Mouse (Mus musculus): Measurements from ENCODE around the gene Bcan. TPM values are rescaled to one million over a fixed set of nuclear protein-coding genes. Genes with fewer than 3 reads are reported as not detected.

Gene Bcan
- polyA plus RNA-seq, 2 experiments, result not detected

- H3K4me3 ChIP-seq (ENCODE audit: insufficient read depth in 1 of 2, low read depth in 2 of 2, low read length in 2 of 2), result peak overlapping the region in 1 of 2 experiments; percentile 33; a peak in 1 of 4 replicates
- ATAC-seq (ENCODE audit: insufficient read depth), result peak; percentile 61
- DNase-seq (ENCODE audit: low read depth in 3 of 3, low spot score in 3 of 3), result peak; percentile 76 to 82 (median 76)
- peaks cover 3% of the 10 kb centered on the region; the same call in 1 of the 2 replicates for H3K27me3 ChIP-seq (ENCODE audit: control insufficient read depth, insufficient read depth, low read length)
- TF ChIP-seq EP300 (IDR thresholded peaks at IDR 0.05; ENCODE audit: low read depth) (0 out of 2 replicates have a peak, but pooled peaks have one; percentile 5), CTCF (IDR thresholded peaks at IDR 0.05; ENCODE audit: low read depth) (peak; percentile 97)
- no peaks in the 10 kb centered on the region for H3K36me3 ChIP-seq (replicated peaks; ENCODE audit: control insufficient read depth, insufficient read depth, low read depth)
- H3K9me3 ChIP-seq (ENCODE audit: control insufficient read depth, low read length), result no peaks in the 10 kb centered on the region
- peak overlapping the region; percentile 62 for H3K4me2 ChIP-seq (ENCODE audit: low read depth)
- H3K4me1 ChIP-seq (replicated peaks; ENCODE audit: control insufficient read depth in 2 of 2, insufficient read depth in 2 of 2, low read length in 1 of 2), result peaks cover 0 to 24% of the 10 kb centered on the region in 2 experiments; a peak in 2 of 4 replicates
- H3K9ac ChIP-seq (replicated peaks), result no peak overlapping the region
- no peak overlapping the region for H3K27ac ChIP-seq
- under 1% methylated on average over 17 of the region's 17 CpGs for WGBS (ENCODE audit: insufficient replicate concordance)
These were observed 13.2 kb downstream of the Bcan start for GRCm38 (mm10) chr3:87986868-87987267.

- 48% methylated on average over 12 of the region's 12 CpGs for WGBS (ENCODE audit: insufficient replicate concordance)
- no peak for ATAC-seq (ENCODE audit: insufficient read depth)
- Histone ChIP-seq H3K27me3 (ENCODE audit: control insufficient read depth, insufficient read depth, low read length) (peaks cover 3% of the 10 kb centered on the region; the same call in 1 of the 2 replicates), H3K4me3 (ENCODE audit: insufficient read depth in 1 of 2, low read depth in 2 of 2, low read length in 2 of 2) (no peak overlapping the region), H3K9me3 (ENCODE audit: control insufficient read depth, low read length) (no peaks in the 10 kb centered on the region), H3K4me1 (replicated peaks; ENCODE audit: control insufficient read depth in 2 of 2, insufficient read depth in 2 of 2, low read length in 1 of 2) (peaks cover 0 to 26% of the 10 kb centered on the region in 2 experiments; a peak in 2 of 4 replicates), H3K36me3 (replicated peaks; ENCODE audit: control insufficient read depth, insufficient read depth, low read depth) (no peaks in the 10 kb centered on the region), H3K27ac (no peak overlapping the region), H3K9ac (replicated peaks) (no peak overlapping the region), H3K4me2 (ENCODE audit: low read depth) (no peak overlapping the region)
- TF ChIP-seq CTCF (IDR thresholded peaks at IDR 0.05; ENCODE audit: low read depth) (no peak), EP300 (IDR thresholded peaks at IDR 0.05; ENCODE audit: low read depth) (no peak)
- no peak for DNase-seq (ENCODE audit: low read depth in 3 of 3, low spot score in 3 of 3)
These were observed 14.3 kb downstream of the Bcan start for GRCm38 (mm10) chr3:87985505-87986320.

- Histone ChIP-seq H3K4me2 (ENCODE audit: low read depth) (no peak overlapping the region), H3K4me1 (replicated peaks; ENCODE audit: control insufficient read depth in 2 of 2, insufficient read depth in 2 of 2, low read length in 1 of 2) (peaks cover 0 to 26% of the 10 kb centered on the region in 2 experiments; a peak in 2 of 4 replicates), H3K9me3 (ENCODE audit: control insufficient read depth, low read length) (no peaks in the 10 kb centered on the region), H3K9ac (replicated peaks) (no peak overlapping the region), H3K36me3 (replicated peaks; ENCODE audit: control insufficient read depth, insufficient read depth, low read depth) (no peaks in the 10 kb centered on the region), H3K27me3 (ENCODE audit: control insufficient read depth, insufficient read depth, low read length) (no peaks in the 10 kb centered on the region), H3K27ac (no peak overlapping the region), H3K4me3 (ENCODE audit: insufficient read depth in 1 of 2, low read depth in 2 of 2, low read length in 2 of 2) (no peak overlapping the region)
- 40% methylated on average over 3 of the region's 3 CpGs for WGBS (ENCODE audit: insufficient replicate concordance)
- no peak for DNase-seq (ENCODE audit: low read depth in 3 of 3, low spot score in 3 of 3)
- no peak for TF ChIP-seq EP300 (IDR thresholded peaks at IDR 0.05; ENCODE audit: low read depth)
- no peak for TF ChIP-seq CTCF (IDR thresholded peaks at IDR 0.05; ENCODE audit: low read depth)
- no peak for ATAC-seq (ENCODE audit: insufficient read depth)
These were observed 15.9 kb downstream of the Bcan start for GRCm38 (mm10) chr3:87984094-87984493.

GRCm38 (mm10) chr3:87983627-87984026 lies 16.4 kb downstream of the Bcan start:
- no peaks in the 10 kb centered on the region for H3K27me3 ChIP-seq (ENCODE audit: control insufficient read depth, insufficient read depth, low read length)
- no peak for DNase-seq (ENCODE audit: low read depth in 3 of 3, low spot score in 3 of 3)
- peaks cover 0 to 26% of the 10 kb centered on the region in 2 experiments; a peak in 2 of 4 replicates for H3K4me1 ChIP-seq (replicated peaks; ENCODE audit: control insufficient read depth in 2 of 2, insufficient read depth in 2 of 2, low read length in 1 of 2)
- TF ChIP-seq CTCF (IDR thresholded peaks at IDR 0.05; ENCODE audit: low read depth) (no peak), EP300 (IDR thresholded peaks at IDR 0.05; ENCODE audit: low read depth) (no peak)
- no peak overlapping the region for H3K4me3 ChIP-seq (ENCODE audit: insufficient read depth in 1 of 2, low read depth in 2 of 2, low read length in 2 of 2)
- H3K36me3 ChIP-seq (replicated peaks; ENCODE audit: control insufficient read depth, insufficient read depth, low read depth), result no peaks in the 10 kb centered on the region
- H3K9me3 ChIP-seq (ENCODE audit: control insufficient read depth, low read length), result no peaks in the 10 kb centered on the region
- 56% methylated on average over 6 of the region's 6 CpGs for WGBS (ENCODE audit: insufficient replicate concordance)
- no peak for ATAC-seq (ENCODE audit: insufficient read depth)
- no peak overlapping the region for H3K4me2 ChIP-seq (ENCODE audit: low read depth)
- H3K27ac ChIP-seq, result no peak overlapping the region
- H3K9ac ChIP-seq (replicated peaks), result no peak overlapping the region
